Mouse (Mus musculus): ENCODE results near the gene Dram1.

Dram1 gene

GRCm38 (mm10) chr10:88295091-88295490 is 83.8 kb downstream of the Dram1 start:
- DNase-seq (ENCODE audit: extremely low spot score, low spot score): no peak

GRCm38 (mm10) chr10:88288061-88288460 is 90.8 kb downstream of the Dram1 start:
- no peak for DNase-seq (ENCODE audit: extremely low spot score, low spot score)

- DNase-seq (ENCODE audit: extremely low spot score, low spot score): no peak
Observed at GRCm38 (mm10) chr10:88287261-88287660, 91.6 kb downstream of the Dram1 start.

GRCm38 (mm10) chr10:88284343-88284990 is 94.4 kb downstream of the Dram1 start:
- DNase-seq (ENCODE audit: extremely low spot score, low spot score): no peak

- no peak for DNase-seq (ENCODE audit: extremely low spot score, low spot score)
Observed at GRCm38 (mm10) chr10:88281699-88282098, 97.2 kb downstream of the Dram1 start.

- DNase-seq (ENCODE audit: extremely low spot score, low spot score): no peak
Observed at GRCm38 (mm10) chr10:88274045-88274444, 104.8 kb downstream of the Dram1 start.

All from neural tube, embryonic 10.5 days (tissue).